Mouse (Mus musculus): ENCODE results near the gene Olfr152. TPM values are rescaled to one million over a fixed set of nuclear protein-coding genes. Genes with fewer than 3 reads are reported as not detected.

The Olfr152 gene
- not detected in 2 replicates for polyA plus RNA-seq (2012; rRNA removed; ENCODE audit: low replicate concordance)

GRCm38 (mm10) chr2:87779183-87779582 lies at the start of gene Olfr152:
Gene Olfr152 (plus strand): TSS chr2:87779483.

GRCm38 (mm10) chr2:87739878-87740277 lies 39.4 kb upstream of the Olfr152 start, which contains the start of gene Olfr1138:
Gene Olfr1138 (minus strand): TSS chr2:87739978.

GRCm38 (mm10) chr2:87743452-87743851 lies 35.8 kb upstream of the Olfr152 start, which contains the start of gene Olfr1140:
Gene Olfr1140 (plus strand): TSS chr2:87743752.

GRCm38 (mm10) chr2:87753891-87754290 lies 25.4 kb upstream of the Olfr152 start, which contains the start of gene Olfr1141:
Gene Olfr1141 (minus strand): TSS chr2:87753991.

GRCm38 (mm10) chr2:87800292-87800691 lies 21.0 kb downstream of the Olfr152 start, which contains the start of gene Olfr1143:
Gene Olfr1143 (plus strand): TSS chr2:87800592.

GRCm38 (mm10) chr2:87809522-87809921 lies 30.2 kb downstream of the Olfr152 start, which contains the start of gene Olfr1145:
Gene Olfr1145 (plus strand): TSS chr2:87809822.

GRCm38 (mm10) chr2:87830233-87830632 lies 51.0 kb downstream of the Olfr152 start, which contains the start of gene Olfr1148:
Gene Olfr1148 (plus strand): TSS chr2:87830533.

Other genes starting within 250 kb of the Olfr152 start
- gene Olfr153, start 247.7 kb upstream of the Olfr152 start, polyA plus RNA-seq (2012; rRNA removed; ENCODE audit: low replicate concordance) = not detected in 2 replicates
- not detected in 2 replicates for gene Olfr1128, start 233.9 kb upstream of the Olfr152 start, polyA plus RNA-seq (2012; rRNA removed; ENCODE audit: low replicate concordance)
- not detected in 2 replicates for gene Olfr1129, start 205.6 kb upstream of the Olfr152 start, polyA plus RNA-seq (2012; rRNA removed; ENCODE audit: low replicate concordance)
- gene Olfr1130, start 173.3 kb upstream of the Olfr152 start, polyA plus RNA-seq (2012; rRNA removed; ENCODE audit: low replicate concordance) = not detected in 2 replicates
- gene Olfr1131, start 152.4 kb upstream of the Olfr152 start, polyA plus RNA-seq (2012; rRNA removed; ENCODE audit: low replicate concordance) = not detected in 2 replicates
- gene Olfr1132, start 141.9 kb upstream of the Olfr152 start, polyA plus RNA-seq (2012; rRNA removed; ENCODE audit: low replicate concordance) = not detected in 2 replicates
- gene Olfr1133, start 132.1 kb upstream of the Olfr152 start, polyA plus RNA-seq (2012; rRNA removed; ENCODE audit: low replicate concordance) = not detected in 2 replicates
- not detected in 2 replicates for gene Olfr1134, start 121.0 kb upstream of the Olfr152 start, polyA plus RNA-seq (2012; rRNA removed; ENCODE audit: low replicate concordance)
- not detected in 2 replicates for gene Olfr1135, start 105.8 kb upstream of the Olfr152 start, polyA plus RNA-seq (2012; rRNA removed; ENCODE audit: low replicate concordance)
- not detected in 2 replicates for gene Olfr1136, start 85.5 kb upstream of the Olfr152 start, polyA plus RNA-seq (2012; rRNA removed; ENCODE audit: low replicate concordance)
- gene Olfr1137, start 66.3 kb upstream of the Olfr152 start, polyA plus RNA-seq (2012; rRNA removed; ENCODE audit: low replicate concordance) = not detected in 2 replicates
- gene Olfr1138, start 39.5 kb upstream of the Olfr152 start, polyA plus RNA-seq (2012; rRNA removed; ENCODE audit: low replicate concordance) = not detected in 2 replicates
- gene Olfr1140, start 35.7 kb upstream of the Olfr152 start, polyA plus RNA-seq (2012; rRNA removed; ENCODE audit: low replicate concordance) = not detected in 2 replicates
- gene Olfr1141, start 25.5 kb upstream of the Olfr152 start, polyA plus RNA-seq (2012; rRNA removed; ENCODE audit: low replicate concordance) = not detected in 2 replicates
- gene Olfr1143, start 21.1 kb downstream of the Olfr152 start, polyA plus RNA-seq (2012; rRNA removed; ENCODE audit: low replicate concordance) = not detected in 2 replicates
- gene Olfr1145, start 30.3 kb downstream of the Olfr152 start, polyA plus RNA-seq (2012; rRNA removed; ENCODE audit: low replicate concordance) = not detected in 2 replicates
- not detected in 2 replicates for gene Olfr1148, start 51.0 kb downstream of the Olfr152 start, polyA plus RNA-seq (2012; rRNA removed; ENCODE audit: low replicate concordance)
- not detected in 2 replicates for gene Olfr1150-ps1, start 64.5 kb downstream of the Olfr152 start, polyA plus RNA-seq (2012; rRNA removed; ENCODE audit: low replicate concordance)
- gene Olfr1151, start 76.4 kb downstream of the Olfr152 start, polyA plus RNA-seq (2012; rRNA removed; ENCODE audit: low replicate concordance) = not detected in 2 replicates
- gene Olfr1152, start 87.0 kb downstream of the Olfr152 start, polyA plus RNA-seq (2012; rRNA removed; ENCODE audit: low replicate concordance) = not detected in 2 replicates
- not detected in 2 replicates for gene Olfr1153, start 115.5 kb downstream of the Olfr152 start, polyA plus RNA-seq (2012; rRNA removed; ENCODE audit: low replicate concordance)
- gene Olfr1154, start 125.7 kb downstream of the Olfr152 start, polyA plus RNA-seq (2012; rRNA removed; ENCODE audit: low replicate concordance) = not detected in 2 replicates
- gene Olfr1155, start 165.7 kb downstream of the Olfr152 start, polyA plus RNA-seq (2012; rRNA removed; ENCODE audit: low replicate concordance) = not detected in 2 replicates
- not detected in 2 replicates for gene Olfr1156, start 173.6 kb downstream of the Olfr152 start, polyA plus RNA-seq (2012; rRNA removed; ENCODE audit: low replicate concordance)
- gene Olfr1157, start 188.8 kb downstream of the Olfr152 start, polyA plus RNA-seq (2012; rRNA removed; ENCODE audit: low replicate concordance) = not detected in 2 replicates
- not detected in 2 replicates for gene Olfr74, start 195.2 kb downstream of the Olfr152 start, polyA plus RNA-seq (2012; rRNA removed; ENCODE audit: low replicate concordance)
- gene Olfr1158, start 210.6 kb downstream of the Olfr152 start, polyA plus RNA-seq (2012; rRNA removed; ENCODE audit: low replicate concordance) = not detected in 2 replicates
- not detected in 2 replicates for gene Olfr1160, start 228.8 kb downstream of the Olfr152 start, polyA plus RNA-seq (2012; rRNA removed; ENCODE audit: low replicate concordance)
- gene Olfr1161, start 243.3 kb downstream of the Olfr152 start, polyA plus RNA-seq (2012; rRNA removed; ENCODE audit: low replicate concordance) = not detected in 2 replicates